Mouse (Mus musculus): Measurements from ENCODE around the gene Terf2. TPM values are rescaled to one million over a fixed set of nuclear protein-coding genes. Genes with fewer than 3 reads are reported as not detected.

Gene Terf2
- polyA plus RNA-seq (2014; fragmentation: Nextera tagmentation; extraction: Ambion mirVana), result 16.5 and 18.8 TPM in 2 replicates

DNA sequence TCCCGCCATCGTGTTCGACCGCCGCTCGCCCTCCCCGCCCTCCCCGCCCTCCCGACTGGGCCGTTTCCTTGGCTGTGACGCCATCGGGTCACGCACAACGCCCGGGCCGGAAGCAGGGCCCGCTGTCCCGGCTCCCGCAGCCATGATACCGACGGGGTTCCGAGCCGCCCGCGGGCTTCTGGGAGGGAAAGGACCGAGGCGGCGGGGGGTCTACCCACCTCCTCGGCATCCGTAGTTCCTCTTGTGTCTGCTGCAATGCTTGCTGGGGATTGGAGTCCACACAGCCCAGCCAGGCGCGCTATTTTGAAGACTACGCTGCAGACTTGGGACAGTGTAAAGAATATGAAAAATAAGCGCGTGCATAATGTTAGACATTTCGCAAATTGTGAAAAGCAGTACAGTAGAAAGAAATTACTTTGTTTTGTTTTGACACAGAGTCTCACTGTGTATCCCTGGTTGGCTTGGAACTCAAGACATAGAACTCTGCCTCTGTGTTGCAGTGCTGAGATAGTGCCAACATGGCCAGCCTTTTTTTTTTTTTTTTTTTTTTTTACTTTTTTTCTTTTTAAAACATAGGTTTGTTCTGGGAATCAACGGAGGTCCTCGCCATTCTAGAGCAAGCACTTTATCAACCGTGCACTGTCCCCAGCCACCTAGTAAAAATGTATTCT, at the start of gene Terf2:
Gene Terf2, minus strand, starts transcription at position 182 of the 671 bp plus-strand sequence.
- Histone ChIP-seq H3K36me3 (ENCODE audit: control insufficient read depth, insufficient read depth, low read length) (0 out of 2 replicates have a peak, but pooled peaks cover 3% of the 10 kb centered on the region), H3K4me2 (ENCODE audit: low read depth, severe bottlenecking) (peak within 1 kb of the TSS; percentile 43), H3K27ac (replicated peaks; ENCODE audit: low read depth, low read length) (peak within 1 kb of the TSS; percentile 68), H3K9me3 (ENCODE audit: control insufficient read depth, low read length) (no peaks in the 10 kb centered on the region), H3K9ac (ENCODE audit: low read length) (peak within 1 kb of the TSS; percentile 93), H3K4me1 (ENCODE audit: control insufficient read depth, insufficient read depth, low read length) (no peaks in the 10 kb centered on the region; the same call in 1 of the 2 replicates), H3K4me3 (ENCODE audit: low read depth, low read length) (peak within 1 kb of the TSS; percentile 85), H3K27me3 (ENCODE audit: control insufficient read depth, insufficient read depth, low read length) (no peaks in the 10 kb centered on the region)
- peak; percentile 98 for DNase-seq (ENCODE audit: low spot score)
- whole genome bisulfite sequencing, result 4% methylated on average over 39 of the region's 39 CpGs
- ATAC-seq (ENCODE audit: insufficient number of reproducible peaks, low FRiP score, low TSS enrichment, low read depth), result peak; percentile 92

DNA sequence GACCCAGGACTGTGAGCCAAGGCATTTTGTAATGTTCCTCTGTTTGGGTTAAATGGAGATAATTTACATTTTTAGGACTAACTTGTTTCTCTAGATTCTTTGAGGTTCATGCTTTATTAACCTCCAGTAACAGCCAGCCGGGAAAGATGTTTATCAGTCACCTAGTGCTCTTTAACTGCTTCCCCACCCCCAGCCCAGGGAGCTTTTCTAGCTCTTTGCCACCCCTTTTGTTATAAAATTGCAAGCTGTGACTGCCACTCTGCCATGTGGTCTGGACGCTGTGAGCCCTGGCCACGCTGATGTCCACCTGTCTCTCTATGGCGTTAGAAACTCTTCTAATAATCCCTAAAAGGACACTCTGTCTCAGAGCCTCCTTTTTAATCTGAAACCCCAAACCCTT, 47.2 kb upstream of the Terf2 start:
- H3K4me2 ChIP-seq (ENCODE audit: low read depth, severe bottlenecking), result no peak overlapping the region
- H3K9ac ChIP-seq (ENCODE audit: low read length), result no peak overlapping the region
- H3K4me1 ChIP-seq (ENCODE audit: control insufficient read depth, insufficient read depth, low read length), result no peaks in the 10 kb centered on the region
- H3K27me3 ChIP-seq (ENCODE audit: control insufficient read depth, insufficient read depth, low read length), result no peaks in the 10 kb centered on the region
- DNase-seq (ENCODE audit: low spot score) (no peak), ATAC-seq (ENCODE audit: insufficient number of reproducible peaks, low FRiP score, low TSS enrichment, low read depth) (no peak)
- no peak overlapping the region for H3K4me3 ChIP-seq (ENCODE audit: low read depth, low read length)
- 52% methylated on average over 4 of the region's 4 CpGs for WGBS
- no peaks in the 10 kb centered on the region for H3K9me3 ChIP-seq (ENCODE audit: control insufficient read depth, low read length)
- no peaks in the 10 kb centered on the region for H3K36me3 ChIP-seq (ENCODE audit: control insufficient read depth, insufficient read depth, low read length)
- no peak overlapping the region for H3K27ac ChIP-seq (replicated peaks; ENCODE audit: low read depth, low read length)

DNA sequence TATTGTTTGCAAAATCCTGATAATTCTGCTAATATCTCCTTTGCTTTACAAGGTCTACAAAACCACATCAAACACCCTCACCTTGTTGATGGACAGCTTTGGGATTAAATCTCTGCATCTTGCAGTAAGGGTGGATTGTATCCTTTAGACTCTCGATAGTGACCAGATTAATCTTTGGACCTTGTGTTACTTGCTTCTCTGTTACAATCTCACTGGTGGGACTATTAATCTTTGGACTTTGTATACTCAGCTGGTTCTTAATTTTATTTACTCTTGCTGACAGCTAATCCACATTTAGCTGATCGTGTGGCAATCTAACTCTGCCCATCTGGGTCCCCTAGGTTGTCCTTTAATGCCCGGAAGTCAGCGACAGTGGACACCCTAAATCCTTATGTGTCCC, 46.2 kb upstream of the Terf2 start:
- WGBS, result 87% methylated on average over 4 of the region's 4 CpGs
- H3K4me2 ChIP-seq (ENCODE audit: low read depth, severe bottlenecking), result no peak overlapping the region
- no peaks in the 10 kb centered on the region for H3K9me3 ChIP-seq (ENCODE audit: control insufficient read depth, low read length)
- H3K36me3 ChIP-seq (ENCODE audit: control insufficient read depth, insufficient read depth, low read length), result no peaks in the 10 kb centered on the region
- H3K27ac ChIP-seq (replicated peaks; ENCODE audit: low read depth, low read length), result no peak overlapping the region
- no peak for DNase-seq (ENCODE audit: low spot score)
- no peaks in the 10 kb centered on the region for H3K4me1 ChIP-seq (ENCODE audit: control insufficient read depth, insufficient read depth, low read length)
- no peak overlapping the region for H3K4me3 ChIP-seq (ENCODE audit: low read depth, low read length)
- no peak overlapping the region for H3K9ac ChIP-seq (ENCODE audit: low read length)
- no peak for ATAC-seq (ENCODE audit: insufficient number of reproducible peaks, low FRiP score, low TSS enrichment, low read depth)
- H3K27me3 ChIP-seq (ENCODE audit: control insufficient read depth, insufficient read depth, low read length), result no peaks in the 10 kb centered on the region

DNA sequence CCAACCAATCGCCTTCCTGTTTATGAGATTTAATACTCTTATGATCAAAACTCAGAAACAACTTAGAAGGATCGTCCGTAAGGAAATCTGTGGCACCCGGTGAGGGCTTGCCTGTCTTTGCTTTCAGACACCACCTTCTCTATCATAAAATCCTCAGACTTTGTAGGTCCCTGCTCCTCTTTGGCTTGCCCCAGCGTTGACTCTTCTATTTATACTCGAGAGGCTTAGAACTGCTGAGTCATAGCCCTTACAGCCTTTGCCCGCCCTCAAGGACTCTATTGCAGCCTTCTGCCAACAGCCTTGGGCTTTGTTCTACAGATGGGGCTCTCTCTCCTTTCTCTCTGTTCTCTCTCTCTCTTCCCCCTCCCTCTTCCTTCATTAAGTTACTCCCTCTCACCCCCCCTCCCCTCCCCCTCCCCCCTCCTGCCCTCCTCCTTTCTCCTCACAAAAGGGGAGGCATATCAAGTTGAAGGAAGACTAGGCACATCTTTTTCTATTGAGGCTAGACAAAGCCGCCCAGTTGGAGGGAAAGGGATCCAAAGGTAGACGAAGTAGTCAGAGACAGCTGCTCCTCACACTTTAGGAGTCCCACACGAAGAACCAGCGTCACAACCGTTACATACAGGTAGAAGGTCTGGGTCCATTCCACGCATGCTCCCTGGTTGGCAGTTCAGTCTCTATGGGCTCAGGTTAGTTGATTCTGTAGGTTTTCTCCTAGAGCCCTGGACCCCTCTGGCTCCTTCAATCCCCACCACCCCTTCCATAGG, 43.5 kb upstream of the Terf2 start:
- WGBS, result 62% methylated on average over 13 of the region's 13 CpGs
- ATAC-seq (ENCODE audit: insufficient number of reproducible peaks, low FRiP score, low TSS enrichment, low read depth) (no peak), DNase-seq (ENCODE audit: low spot score) (no peak)
- H3K4me2 ChIP-seq (ENCODE audit: low read depth, severe bottlenecking), result no peak overlapping the region
- no peaks in the 10 kb centered on the region for H3K36me3 ChIP-seq (ENCODE audit: control insufficient read depth, insufficient read depth, low read length)
- H3K4me3 ChIP-seq (ENCODE audit: low read depth, low read length), result no peak overlapping the region
- no peaks in the 10 kb centered on the region for H3K4me1 ChIP-seq (ENCODE audit: control insufficient read depth, insufficient read depth, low read length)
- no peak overlapping the region for H3K27ac ChIP-seq (replicated peaks; ENCODE audit: low read depth, low read length)
- no peak overlapping the region for H3K9ac ChIP-seq (ENCODE audit: low read length)
- H3K9me3 ChIP-seq (ENCODE audit: control insufficient read depth, low read length), result no peaks in the 10 kb centered on the region
- H3K27me3 ChIP-seq (ENCODE audit: control insufficient read depth, insufficient read depth, low read length), result no peaks in the 10 kb centered on the region

DNA sequence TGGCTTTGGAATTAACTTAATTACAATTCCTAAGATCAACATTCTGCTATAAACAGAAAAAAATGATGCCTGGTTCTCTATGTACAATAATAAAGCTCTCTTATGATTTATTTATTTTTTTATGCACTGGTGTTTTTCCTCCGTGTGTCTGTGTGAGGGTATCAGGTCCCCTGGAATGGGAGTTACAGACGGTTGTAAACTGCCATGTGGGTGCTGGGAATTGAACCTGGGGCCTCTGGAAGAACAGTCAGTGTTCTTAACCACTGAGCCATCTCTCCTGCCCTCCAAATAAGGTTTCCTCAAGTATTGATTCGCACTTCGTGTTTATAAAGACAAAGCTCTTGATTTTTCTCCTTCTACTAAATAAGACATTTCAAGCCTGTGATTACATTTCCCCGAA, 42.0 kb upstream of the Terf2 start:
- ATAC-seq (ENCODE audit: insufficient number of reproducible peaks, low FRiP score, low TSS enrichment, low read depth), result no peak

GRCm38 (mm10) chr8:107137591-107137990, 41.2 kb upstream of the Terf2 start:
- Histone ChIP-seq H3K9me3 (ENCODE audit: control insufficient read depth, low read length) (no peaks in the 10 kb centered on the region), H3K4me3 (ENCODE audit: low read depth, low read length) (no peak overlapping the region), H3K36me3 (ENCODE audit: control insufficient read depth, insufficient read depth, low read length) (no peaks in the 10 kb centered on the region), H3K4me1 (ENCODE audit: control insufficient read depth, insufficient read depth, low read length) (no peaks in the 10 kb centered on the region), H3K27ac (replicated peaks; ENCODE audit: low read depth, low read length) (no peak overlapping the region), H3K27me3 (ENCODE audit: control insufficient read depth, insufficient read depth, low read length) (no peaks in the 10 kb centered on the region), H3K9ac (ENCODE audit: low read length) (no peak overlapping the region), H3K4me2 (ENCODE audit: low read depth, severe bottlenecking) (no peak overlapping the region)
- DNase-seq (ENCODE audit: low spot score) (no peak), ATAC-seq (ENCODE audit: insufficient number of reproducible peaks, low FRiP score, low TSS enrichment, low read depth) (no peak)
- WGBS, result 93% methylated on average over 6 of the region's 6 CpGs

More for the DNA sequence above, 42.0 kb upstream of the Terf2 start:
- no peaks in the 10 kb centered on the region for H3K27me3 ChIP-seq (ENCODE audit: control insufficient read depth, insufficient read depth, low read length)
- H3K36me3 ChIP-seq (ENCODE audit: control insufficient read depth, insufficient read depth, low read length), result no peaks in the 10 kb centered on the region
- WGBS, result 93% methylated on average over 5 of the region's 5 CpGs
- no peak overlapping the region for H3K9ac ChIP-seq (ENCODE audit: low read length)
- no peak overlapping the region for H3K27ac ChIP-seq (replicated peaks; ENCODE audit: low read depth, low read length)
- H3K9me3 ChIP-seq (ENCODE audit: control insufficient read depth, low read length), result no peaks in the 10 kb centered on the region
- no peaks in the 10 kb centered on the region for H3K4me1 ChIP-seq (ENCODE audit: control insufficient read depth, insufficient read depth, low read length)
- H3K4me3 ChIP-seq (ENCODE audit: low read depth, low read length), result no peak overlapping the region
- no peak overlapping the region for H3K4me2 ChIP-seq (ENCODE audit: low read depth, severe bottlenecking)
- DNase-seq (ENCODE audit: low spot score), result no peak

DNA sequence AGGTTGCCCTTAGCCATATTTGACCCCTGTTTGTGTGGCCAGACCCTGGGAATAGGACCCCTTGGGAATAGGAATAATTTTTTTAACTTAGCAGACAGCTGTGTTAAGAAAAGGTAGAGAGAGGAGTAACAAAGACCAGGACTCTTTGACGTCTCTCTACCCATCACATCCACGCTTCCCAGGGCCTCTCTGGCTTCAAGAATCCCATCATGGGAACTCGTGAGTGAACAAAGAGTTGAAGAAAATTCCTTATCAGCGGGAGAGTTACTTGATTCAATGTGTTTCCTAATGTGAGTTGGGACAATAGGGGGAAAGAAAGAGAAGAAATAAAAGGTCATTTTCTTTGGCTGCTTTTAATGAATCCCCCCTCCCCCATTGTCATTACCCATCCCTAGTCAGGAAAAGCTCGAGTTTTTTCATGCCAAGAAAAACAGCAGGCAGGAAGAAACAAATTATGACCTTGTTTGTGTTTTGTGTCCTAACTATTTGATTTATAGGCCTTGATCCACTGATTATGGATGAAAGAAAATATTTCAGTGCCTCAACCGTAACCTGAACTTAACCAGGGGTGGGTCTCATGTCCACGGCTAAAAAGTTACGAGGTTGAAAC, 39.8 kb upstream of the Terf2 start:
- no peak overlapping the region for H3K4me2 ChIP-seq (ENCODE audit: low read depth, severe bottlenecking)
- no peak overlapping the region for H3K4me3 ChIP-seq (ENCODE audit: low read depth, low read length)
- H3K9ac ChIP-seq (ENCODE audit: low read length), result no peak overlapping the region
- no peaks in the 10 kb centered on the region for H3K27me3 ChIP-seq (ENCODE audit: control insufficient read depth, insufficient read depth, low read length)
- ATAC-seq (ENCODE audit: insufficient number of reproducible peaks, low FRiP score, low TSS enrichment, low read depth) (no peak), DNase-seq (ENCODE audit: low spot score) (no peak)
- H3K36me3 ChIP-seq (ENCODE audit: control insufficient read depth, insufficient read depth, low read length), result no peaks in the 10 kb centered on the region
- no peaks in the 10 kb centered on the region for H3K4me1 ChIP-seq (ENCODE audit: control insufficient read depth, insufficient read depth, low read length)
- H3K27ac ChIP-seq (replicated peaks; ENCODE audit: low read depth, low read length), result no peak overlapping the region
- no peaks in the 10 kb centered on the region for H3K9me3 ChIP-seq (ENCODE audit: control insufficient read depth, low read length)
- WGBS, result 33% methylated on average over 8 of the region's 8 CpGs

GRCm38 (mm10) chr8:107133881-107134280, 37.5 kb upstream of the Terf2 start:
- Histone ChIP-seq H3K36me3 (ENCODE audit: control insufficient read depth, insufficient read depth, low read length) (no peaks in the 10 kb centered on the region), H3K4me3 (ENCODE audit: low read depth, low read length) (no peak overlapping the region), H3K27me3 (ENCODE audit: control insufficient read depth, insufficient read depth, low read length) (no peaks in the 10 kb centered on the region), H3K9ac (ENCODE audit: low read length) (no peak overlapping the region), H3K9me3 (ENCODE audit: control insufficient read depth, low read length) (no peaks in the 10 kb centered on the region), H3K27ac (replicated peaks; ENCODE audit: low read depth, low read length) (no peak overlapping the region), H3K4me2 (ENCODE audit: low read depth, severe bottlenecking) (no peak overlapping the region), H3K4me1 (ENCODE audit: control insufficient read depth, insufficient read depth, low read length) (no peaks in the 10 kb centered on the region)
- DNase-seq (ENCODE audit: low spot score), result no peak
- no peak for ATAC-seq (ENCODE audit: insufficient number of reproducible peaks, low FRiP score, low TSS enrichment, low read depth)
- 69% methylated on average over 6 of the region's 6 CpGs for WGBS

All from limb, embryonic 11.5 days (tissue).